Mouse (Mus musculus): Measurements from ENCODE around the gene Camkk1. TPM values are rescaled to one million over a fixed set of nuclear protein-coding genes. Genes with fewer than 3 reads are reported as not detected.

Gene Camkk1
- polyA plus RNA-seq, 1 experiment: 90.0 TPM

- TF ChIP-seq CTCF (IDR thresholded peaks at IDR 0.05; ENCODE audit: extremely low read depth, insufficient read depth, low read length) (no peak), POLR2A (IDR thresholded peaks at IDR 0.05; ENCODE audit: extremely low read depth, insufficient read depth, low read length) (no peak)
- H3K4me3 ChIP-seq (ENCODE audit: insufficient read depth, low read length): no peak overlapping the region
- no peak overlapping the region for H3K27ac ChIP-seq (ENCODE audit: insufficient read depth, low read length)
- H3K4me1 ChIP-seq (ENCODE audit: control insufficient read depth, insufficient read depth, low read length): no peaks in the 10 kb centered on the region
These were observed 26.0 kb downstream of the Camkk1 start for GRCm38 (mm10) chr11:73044789-73045188.

- no peak; the same call in 1 of the 2 replicates for TF ChIP-seq POLR2A (IDR thresholded peaks at IDR 0.05; ENCODE audit: extremely low read depth, insufficient read depth, low read length)
- TF ChIP-seq CTCF (IDR thresholded peaks at IDR 0.05; ENCODE audit: extremely low read depth, insufficient read depth, low read length): peak; percentile 58
- Histone ChIP-seq H3K4me3 (ENCODE audit: insufficient read depth, low read length) (peak within 1 kb of the TSS; percentile 77), H3K4me1 (ENCODE audit: control insufficient read depth, insufficient read depth, low read length) (no peaks in the 10 kb centered on the region), H3K27ac (ENCODE audit: insufficient read depth, low read length) (no peak within 1 kb of the TSS)
These were observed 28.8 kb downstream of the Camkk1 start, which contains the start of gene Ncbp3 for GRCm38 (mm10) chr11:73047542-73047996. Gene Ncbp3 (plus strand): TSS chr11:73047783.

- H3K27ac ChIP-seq (ENCODE audit: insufficient read depth, low read length): no peak overlapping the region
- no peak for TF ChIP-seq CTCF (IDR thresholded peaks at IDR 0.05; ENCODE audit: extremely low read depth, insufficient read depth, low read length)
- TF ChIP-seq POLR2A (IDR thresholded peaks at IDR 0.05; ENCODE audit: extremely low read depth, insufficient read depth, low read length): no peak
- H3K4me3 ChIP-seq (ENCODE audit: insufficient read depth, low read length): peak overlapping the region; percentile 77
- no peaks in the 10 kb centered on the region for H3K4me1 ChIP-seq (ENCODE audit: control insufficient read depth, insufficient read depth, low read length)
These were observed 29.4 kb downstream of the Camkk1 start for GRCm38 (mm10) chr11:73048030-73048876.

GRCm38 (mm10) chr11:73049335-73049734, 30.5 kb downstream of the Camkk1 start:
- Histone ChIP-seq H3K27ac (ENCODE audit: insufficient read depth, low read length) (no peak overlapping the region), H3K4me1 (ENCODE audit: control insufficient read depth, insufficient read depth, low read length) (no peaks in the 10 kb centered on the region), H3K4me3 (ENCODE audit: insufficient read depth, low read length) (peak overlapping the region; percentile 77; the same call in 1 of the 2 replicates)
- no peak for TF ChIP-seq POLR2A (IDR thresholded peaks at IDR 0.05; ENCODE audit: extremely low read depth, insufficient read depth, low read length)
- peak; percentile 84 for TF ChIP-seq CTCF (IDR thresholded peaks at IDR 0.05; ENCODE audit: extremely low read depth, insufficient read depth, low read length)

- TF ChIP-seq CTCF (IDR thresholded peaks at IDR 0.05; ENCODE audit: extremely low read depth, insufficient read depth, low read length) (no peak), POLR2A (IDR thresholded peaks at IDR 0.05; ENCODE audit: extremely low read depth, insufficient read depth, low read length) (no peak)
- Histone ChIP-seq H3K4me1 (ENCODE audit: control insufficient read depth, insufficient read depth, low read length) (no peaks in the 10 kb centered on the region), H3K4me3 (ENCODE audit: insufficient read depth, low read length) (no peak overlapping the region), H3K27ac (ENCODE audit: insufficient read depth, low read length) (no peak overlapping the region)
These were observed 34.0 kb downstream of the Camkk1 start for GRCm38 (mm10) chr11:73052795-73053194.

GRCm38 (mm10) chr11:73057701-73058100, 38.9 kb downstream of the Camkk1 start:
- no peak for TF ChIP-seq POLR2A (IDR thresholded peaks at IDR 0.05; ENCODE audit: extremely low read depth, insufficient read depth, low read length)
- TF ChIP-seq CTCF (IDR thresholded peaks at IDR 0.05; ENCODE audit: extremely low read depth, insufficient read depth, low read length): no peak
- H3K4me3 ChIP-seq (ENCODE audit: insufficient read depth, low read length): no peak overlapping the region
- H3K27ac ChIP-seq (ENCODE audit: insufficient read depth, low read length): no peak overlapping the region
- no peaks in the 10 kb centered on the region for H3K4me1 ChIP-seq (ENCODE audit: control insufficient read depth, insufficient read depth, low read length)

GRCm38 (mm10) chr11:73059630-73060029, 40.8 kb downstream of the Camkk1 start:
- H3K4me3 ChIP-seq (ENCODE audit: insufficient read depth, low read length): no peak overlapping the region
- no peak overlapping the region for H3K27ac ChIP-seq (ENCODE audit: insufficient read depth, low read length)
- no peaks in the 10 kb centered on the region for H3K4me1 ChIP-seq (ENCODE audit: control insufficient read depth, insufficient read depth, low read length)
- TF ChIP-seq CTCF (IDR thresholded peaks at IDR 0.05; ENCODE audit: extremely low read depth, insufficient read depth, low read length): no peak
- TF ChIP-seq POLR2A (IDR thresholded peaks at IDR 0.05; ENCODE audit: extremely low read depth, insufficient read depth, low read length): no peak

GRCm38 (mm10) chr11:73061413-73061812, 42.6 kb downstream of the Camkk1 start:
- Histone ChIP-seq H3K4me1 (ENCODE audit: control insufficient read depth, insufficient read depth, low read length) (no peaks in the 10 kb centered on the region), H3K4me3 (ENCODE audit: insufficient read depth, low read length) (no peak overlapping the region), H3K27ac (ENCODE audit: insufficient read depth, low read length) (no peak overlapping the region)
- TF ChIP-seq CTCF (IDR thresholded peaks at IDR 0.05; ENCODE audit: extremely low read depth, insufficient read depth, low read length): no peak
- no peak for TF ChIP-seq POLR2A (IDR thresholded peaks at IDR 0.05; ENCODE audit: extremely low read depth, insufficient read depth, low read length)

GRCm38 (mm10) chr11:73071839-73072238, 53.0 kb downstream of the Camkk1 start:
- TF ChIP-seq CTCF (IDR thresholded peaks at IDR 0.05; ENCODE audit: extremely low read depth, insufficient read depth, low read length) (peak; percentile 59; the same call in 1 of the 2 replicates), POLR2A (IDR thresholded peaks at IDR 0.05; ENCODE audit: extremely low read depth, insufficient read depth, low read length) (no peak)
- no peaks in the 10 kb centered on the region; the same call in 1 of the 2 replicates for H3K4me1 ChIP-seq (ENCODE audit: control insufficient read depth, insufficient read depth, low read length)
- no peak overlapping the region for H3K27ac ChIP-seq (ENCODE audit: insufficient read depth, low read length)
- no peak overlapping the region for H3K4me3 ChIP-seq (ENCODE audit: insufficient read depth, low read length)

GRCm38 (mm10) chr11:73076295-73076694, 57.5 kb downstream of the Camkk1 start:
- H3K4me3 ChIP-seq (ENCODE audit: insufficient read depth, low read length): no peak overlapping the region
- TF ChIP-seq CTCF (IDR thresholded peaks at IDR 0.05; ENCODE audit: extremely low read depth, insufficient read depth, low read length) (no peak), POLR2A (IDR thresholded peaks at IDR 0.05; ENCODE audit: extremely low read depth, insufficient read depth, low read length) (no peak)
- H3K4me1 ChIP-seq (ENCODE audit: control insufficient read depth, insufficient read depth, low read length): no peaks in the 10 kb centered on the region; the same call in 1 of the 2 replicates
- H3K27ac ChIP-seq (ENCODE audit: insufficient read depth, low read length): no peak overlapping the region
